18 mouse cellular contexts compared by ENCODE assay signal in the genomic region with DNA sequence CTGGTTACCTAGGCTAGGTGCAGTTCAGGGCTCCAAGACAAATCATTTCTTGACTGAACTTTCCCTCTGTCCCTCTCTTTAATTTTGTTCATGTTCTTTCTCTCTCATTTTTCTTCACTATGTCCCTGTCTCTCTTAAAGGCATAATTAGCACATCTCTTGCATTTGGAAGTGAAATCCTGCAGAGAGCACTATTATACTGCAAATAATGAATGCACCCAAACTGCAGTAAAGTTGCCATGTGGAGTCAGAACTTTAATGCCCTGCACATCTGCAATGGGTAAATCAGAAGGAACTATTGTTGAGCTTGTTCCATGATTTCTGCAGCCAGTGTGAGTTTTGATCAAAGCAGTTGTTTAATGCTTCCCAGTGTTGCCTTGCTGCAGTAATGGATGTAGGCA.
DNase-seq lines count a peak whose midpoint lies in the region; ATAC-seq and TF ChIP-seq lines count a peak whose summit lies in the region.
"Had no signal": no experiment of that assay in that cellular context is flagged by ENCODE, and none has a peak within 500 bp of the region (broad histone marks: within the 10 kb centered on the region; RNA-seq: fewer than 3 reads in every experiment).

No protein-coding gene starts in this region.

- no peak overlapping the region for H3K4me3 ChIP-seq in hindbrain, embryonic 14.5 days (replicated peaks; ENCODE audit: low read length)
- no peak overlapping the region for H3K4me3 ChIP-seq in hindbrain, embryonic 10.5 days
- no peak overlapping the region for H3K4me3 ChIP-seq in layer of hippocampus, adult 2 months
- H3K4me3 ChIP-seq: embryonic facial prominence, embryonic 12.5 days; heart, embryonic 12.5 days; hindbrain, embryonic 12.5 days had no signal

- no peaks in the 10 kb centered on the region for H3K9me3 ChIP-seq in hindbrain, embryonic 14.5 days (ENCODE audit: control insufficient read depth, low read length)
- no peaks in the 10 kb centered on the region for H3K9me3 ChIP-seq in hindbrain, embryonic 10.5 days
- H3K9me3 ChIP-seq: embryonic facial prominence, embryonic 12.5 days; heart, embryonic 12.5 days; hindbrain, embryonic 12.5 days had no signal

- no peak overlapping the region for H3K27ac ChIP-seq in hindbrain, embryonic 14.5 days
- H3K27ac ChIP-seq in hindbrain, embryonic 10.5 days = no peak overlapping the region
- no peak overlapping the region for H3K27ac ChIP-seq in layer of hippocampus, adult 2 months
- H3K27ac ChIP-seq: embryonic facial prominence, embryonic 12.5 days; hindbrain, embryonic 12.5 days had no signal

- DNase-seq in hindbrain, embryonic 14.5 days (ENCODE audit: low spot score) = peak; percentile 44
- DNase-seq in hindbrain, embryonic 10.5 days (ENCODE audit: low spot score) = no peak
- no peak for DNase-seq in layer of hippocampus, adult 2 months (ENCODE audit: low spot score in 2 of 2)
- DNase-seq in layer of hippocampus, postnatal 36 days = no peak
- peak; percentile 11 for DNase-seq in brain, adult 2 months (ENCODE audit: low read depth, low spot score)
- DNase-seq in spleen, postnatal 36 days (ENCODE audit: low spot score in 2 of 2) = no peak
- DNase-seq: adrenal gland, adult 2 months; adrenal gland, postnatal 25 days; cerebellum, adult 11 months; cerebellum, adult 9-10 months; cerebellum, postnatal 25 days; gastrocnemius, postnatal 14 days; heart, postnatal 36 days had no signal

- H3K9ac ChIP-seq in hindbrain, embryonic 14.5 days = no peak overlapping the region
- H3K9ac ChIP-seq: embryonic facial prominence, embryonic 12.5 days; heart, embryonic 12.5 days; hindbrain, embryonic 12.5 days had no signal

- H3K27me3 ChIP-seq in hindbrain, embryonic 14.5 days (ENCODE audit: control insufficient read depth, insufficient read depth, low read length) = no peaks in the 10 kb centered on the region
- no peaks in the 10 kb centered on the region for H3K27me3 ChIP-seq in hindbrain, embryonic 10.5 days (ENCODE audit: insufficient read depth, poor library complexity, severe bottlenecking)
- H3K27me3 ChIP-seq: CH12.LX; embryonic facial prominence, embryonic 12.5 days; heart, embryonic 12.5 days; hindbrain, embryonic 12.5 days had no signal

- ATAC-seq in hindbrain, embryonic 14.5 days (ENCODE audit: low FRiP score) = no peak
- ATAC-seq: forebrain, embryonic 16.5 days had no signal

- TF ChIP-seq CTCF in layer of hippocampus, adult 2 months (conservative IDR thresholded peaks at IDR 0.05) = peak; percentile 38

- H3K4me2 ChIP-seq in hindbrain, embryonic 14.5 days (replicated peaks) = no peak overlapping the region
- H3K4me2 ChIP-seq: embryonic facial prominence, embryonic 12.5 days; heart, embryonic 12.5 days; hindbrain, embryonic 12.5 days had no signal

- H3K4me1 ChIP-seq in hindbrain, embryonic 14.5 days (replicated peaks; ENCODE audit: control insufficient read depth, insufficient read depth, low read length) = no peaks in the 10 kb centered on the region
- H3K4me1 ChIP-seq in hindbrain, embryonic 10.5 days (replicated peaks) = no peaks in the 10 kb centered on the region
- H3K4me1 ChIP-seq: embryonic facial prominence, embryonic 12.5 days; heart, embryonic 12.5 days; hindbrain, embryonic 12.5 days had no signal

- no peaks in the 10 kb centered on the region for H3K36me3 ChIP-seq in hindbrain, embryonic 14.5 days (replicated peaks; ENCODE audit: control insufficient read depth, insufficient read depth)
- H3K36me3 ChIP-seq in hindbrain, embryonic 10.5 days = no peaks in the 10 kb centered on the region
- H3K36me3 ChIP-seq: embryonic facial prominence, embryonic 12.5 days; heart, embryonic 12.5 days; hindbrain, embryonic 12.5 days had no signal

Comparison
In these comparisons a context has a peak if more than half of its experiments do, and no peak if none do; other contexts are left out.
1. DNase-seq: peak in hindbrain, embryonic 14.5 days (single experiment) and brain, adult 2 months (single experiment); none in hindbrain, embryonic 10.5 days (single experiment), layer of hippocampus, adult 2 months (0 of 2), layer of hippocampus, postnatal 36 days (0 of 2) and spleen, postnatal 36 days (0 of 2).